Comparison of ENCODE assay signal across 8 mouse cellular contexts in genomic region chr11:69366157-69366854, GRCm38 (mm10). TPM values are rescaled to one million over a fixed set of nuclear protein-coding genes. Genes with fewer than 3 reads are reported as not detected.
DNase-seq lines count a peak whose midpoint lies in the region; ATAC-seq and TF ChIP-seq lines count a peak whose summit lies in the region.

No protein-coding gene starts in this region.

- H3K27me3 ChIP-seq in E14TG2a.4 (ENCODE audit: insufficient read depth, low read length): peaks cover 71% of the 10 kb centered on the region
- H3K27me3 ChIP-seq in forebrain, embryonic 15.5 days: no peaks in the 10 kb centered on the region

- peak; percentile 84 for ATAC-seq in forebrain, embryonic 15.5 days (replicated peaks)
- ATAC-seq in neutrophil, adult 5-6 weeks (ENCODE audit: extremely low read depth, insufficient number of reproducible peaks, low FRiP score, poor library complexity, severe bottlenecking): peak; percentile 60

- peak; percentile 85 for DNase-seq in cerebellum, adult 11-12 months
- DNase-seq in heart, postnatal 25 days (ENCODE audit: low spot score): peak; percentile 88
- DNase-seq in layer of hippocampus, adult 18-20 months (ENCODE audit: low spot score in 2 of 2): peak; percentile 95 to 96
- peak; percentile 97 for DNase-seq in lung, adult 2 months
- DNase-seq in thymus, adult 18-20 months: peak; percentile 80 to 87

- peak overlapping the region; percentile 100 for H3K9ac ChIP-seq in forebrain, embryonic 15.5 days (replicated peaks)

- no peaks in the 10 kb centered on the region for H3K36me3 ChIP-seq in E14TG2a.4 (ENCODE audit: insufficient read depth, low read length)
- H3K36me3 ChIP-seq in forebrain, embryonic 15.5 days: peaks cover 26% of the 10 kb centered on the region

- TF ChIP-seq CTCF in E14TG2a.4 (conservative IDR thresholded peaks at IDR 0.05; ENCODE audit: low read length): no peak
- TF ChIP-seq CTCF in lung, adult 2 months (IDR thresholded peaks at IDR 0.05; ENCODE audit: insufficient read depth, low read length): no peak

- WGBS in forebrain, embryonic 15.5 days: under 1% methylated on average over 26 of the region's 26 CpGs
- WGBS in lung, adult 2 months: under 1% methylated on average over 26 of the region's 26 CpGs

- H3K4me3 ChIP-seq in E14TG2a.4 (replicated peaks; ENCODE audit: low read length): peak overlapping the region; percentile 68
- peak overlapping the region; percentile 94 for H3K4me3 ChIP-seq in forebrain, embryonic 15.5 days
- H3K4me3 ChIP-seq in lung, adult 2 months (replicated peaks; ENCODE audit: extremely low read depth, low read depth, low read length): peak overlapping the region; percentile 19

- peak overlapping the region; percentile 95 for H3K4me2 ChIP-seq in forebrain, embryonic 15.5 days (replicated peaks)

- TF ChIP-seq POLR2A in lung, adult 2 months (IDR thresholded peaks at IDR 0.05; ENCODE audit: borderline replicate concordance, extremely low read depth, low read depth, low read length): peak; percentile 63; the same call in 1 of the 2 replicates

- no peaks in the 10 kb centered on the region for H3K9me3 ChIP-seq in E14TG2a.4 (ENCODE audit: low read length)
- H3K9me3 ChIP-seq in forebrain, embryonic 15.5 days: no peaks in the 10 kb centered on the region

- peak overlapping the region; percentile 100 for H3K27ac ChIP-seq in forebrain, embryonic 15.5 days (replicated peaks)

- H3K4me1 ChIP-seq in E14TG2a.4 (replicated peaks; ENCODE audit: low read depth, low read length): peaks cover 61% of the 10 kb centered on the region
- H3K4me1 ChIP-seq in forebrain, embryonic 15.5 days: peaks cover 55% of the 10 kb centered on the region
- H3K4me1 ChIP-seq in lung, adult 2 months (ENCODE audit: control insufficient read depth, insufficient read depth, low read length): peaks cover 21% of the 10 kb centered on the region

- intact Hi-C loops in heart, postnatal 25 days (cut with DNase I): loop anchor here (2.0 kb wide), 2 partner anchors 26 to 40 kb away; partner anchors contain the start of genes Kcnab3 and Rnf227

RNA-seq across cellular contexts. Expression of gene Chd3, which starts 2.9 kb away (rescaled TPM):
- polyA plus RNA-seq in forebrain, embryonic 15.5 days (2015; fragmentation: Nextera tagmentation; extraction: Ambion mirVana): 127 and 138 TPM in 2 replicates
- total RNA-seq in heart, postnatal 25 days (2021): 10 to 100 TPM; 26.4 to 27.9 TPM
- 100 to 1,000 TPM; 531 to 556 TPM for total RNA-seq in layer of hippocampus, adult 18-20 months (2021)
- polyA plus RNA-seq in lung, adult 2 months (2012; rRNA removed): 120 and 135 TPM in 2 replicates
- 152 and 159 TPM in 2 replicates for total RNA-seq in neutrophil, adult 5-6 weeks (2017)

RNA-seq across cellular contexts. Expression of gene Rnf227, which starts 26.0 kb away (rescaled TPM):
- 115 and 127 TPM in 2 replicates for polyA plus RNA-seq in forebrain, embryonic 15.5 days (2015; fragmentation: Nextera tagmentation; extraction: Ambion mirVana)
- under 1 TPM; 0.16 to 0.17 TPM for total RNA-seq in heart, postnatal 25 days (2021)
- 100 to 1,000 TPM; 124 to 132 TPM for total RNA-seq in layer of hippocampus, adult 18-20 months (2021)
- 1.0 and 4.3 TPM in 2 replicates for polyA plus RNA-seq in lung, adult 2 months (2012; rRNA removed)
- 0.93 and 2.6 TPM in 2 replicates for total RNA-seq in neutrophil, adult 5-6 weeks (2017)

RNA-seq across cellular contexts. Expression of gene Naa38, which starts 29.0 kb away (rescaled TPM):
- 89.4 and 91.9 TPM in 2 replicates for polyA plus RNA-seq in forebrain, embryonic 15.5 days (2015; fragmentation: Nextera tagmentation; extraction: Ambion mirVana)
- 10 to 100 TPM; 97.5 to 99.2 TPM for total RNA-seq in heart, postnatal 25 days (2021)
- total RNA-seq in layer of hippocampus, adult 18-20 months (2021): 100 to 1,000 TPM; 107 to 123 TPM
- 129 and 141 TPM in 2 replicates for polyA plus RNA-seq in lung, adult 2 months (2012; rRNA removed)
- 34.1 and 39.9 TPM in 2 replicates for total RNA-seq in neutrophil, adult 5-6 weeks (2017)

RNA-seq across cellular contexts. Expression of gene Cyb5d1, which starts 29.1 kb away (rescaled TPM):
- polyA plus RNA-seq in forebrain, embryonic 15.5 days (2015; fragmentation: Nextera tagmentation; extraction: Ambion mirVana): 44.3 and 45.9 TPM in 2 replicates
- total RNA-seq in heart, postnatal 25 days (2021): 10 to 100 TPM; 26.1 to 29.3 TPM
- total RNA-seq in layer of hippocampus, adult 18-20 months (2021): 10 to 100 TPM; 47.8 to 51.2 TPM
- 21.9 and 24.7 TPM in 2 replicates for polyA plus RNA-seq in lung, adult 2 months (2012; rRNA removed)
- 53.2 and 64.2 TPM in 2 replicates for total RNA-seq in neutrophil, adult 5-6 weeks (2017)

RNA-seq across cellular contexts. Expression of gene Tmem88, which starts 31.7 kb away (rescaled TPM):
- 5.9 and 6.7 TPM in 2 replicates for polyA plus RNA-seq in forebrain, embryonic 15.5 days (2015; fragmentation: Nextera tagmentation; extraction: Ambion mirVana)
- total RNA-seq in heart, postnatal 25 days (2021): 10 to 100 TPM; 22.5 to 23.7 TPM
- total RNA-seq in layer of hippocampus, adult 18-20 months (2021): 1 to 10 TPM; 2.5 to 2.7 TPM
- 37.8 and 63.1 TPM in 2 replicates for polyA plus RNA-seq in lung, adult 2 months (2012; rRNA removed)
- total RNA-seq in neutrophil, adult 5-6 weeks (2017): 2.7 and 3.3 TPM in 2 replicates

Comparison
In these comparisons a context has a peak if more than half of its experiments do, and no peak if none do; other contexts are left out.
1. Peak in every context shown above with its lines: DNase-seq, ATAC-seq, H3K4me3 ChIP-seq and H3K27ac ChIP-seq.
2. H3K4me3 ChIP-seq: peak in every context shown above with its lines; median percentile 94 in forebrain, embryonic 15.5 days; 68 in E14TG2a.4; 19 in lung, adult 2 months.
3. RNA of gene Rnf227, which starts 26.0 kb away (total RNA-seq): 124 to 132 TPM in layer of hippocampus, adult 18-20 months; 0.93 to 2.6 TPM in neutrophil, adult 5-6 weeks and 0.16 to 0.17 TPM in heart, postnatal 25 days; every median in the first group is over 10 times any median in the second.